Mouse (Mus musculus) heart, embryonic 11.5 days (tissue): ENCODE data around the gene Oit3. TPM values are rescaled to one million over a fixed set of nuclear protein-coding genes. Genes with fewer than 3 reads are reported as not detected.

Experiments used
- ATAC-seq: fragments of 200-750 bp; cut with Nextera tagmentation; replicated peaks from 2 replicates; pipeline ENCODE4 v1.8.0; 2017; ENCODE audit warnings: moderate library complexity; ENCODE audit not compliant: insufficient number of reproducible peaks, low FRiP score, low TSS enrichment
- H3K27ac ChIP-seq: fragments of 300-500 bp; sonication (generic); 2 replicates; pipeline ENCODE4 v1.5.1; 2014; ENCODE audit warnings: mild to moderate bottlenecking, low read depth, low read length
- H3K27me3 ChIP-seq: fragments of 300-500 bp; sonication (generic); 2 replicates; pipeline ENCODE4 v1.6.1; 2014; ENCODE audit warnings: mild to moderate bottlenecking, low read length, mixed read lengths; ENCODE audit not compliant: control insufficient read depth, insufficient read depth
- H3K36me3 ChIP-seq: fragments of 300-500 bp; sonication (generic); 2 replicates; pipeline ENCODE4 v1.6.1; 2014; ENCODE audit warnings: mild to moderate bottlenecking, low read length, moderate library complexity, mixed read lengths; ENCODE audit not compliant: control insufficient read depth, insufficient read depth
- H3K4me1 ChIP-seq: fragments of 300-500 bp; sonication (generic); 2 replicates; pipeline ENCODE4 v1.6.1; 2014; ENCODE audit warnings: low read length; ENCODE audit not compliant: control insufficient read depth, insufficient read depth
- H3K4me2 ChIP-seq: fragments of 300-500 bp; sonication (generic); 2 replicates; pipeline ENCODE4 v1.6.1; 2014; ENCODE audit warnings: mild to moderate bottlenecking, moderate library complexity
- H3K4me3 ChIP-seq: fragments of 300-500 bp; sonication (generic); 2 replicates; pipeline ENCODE4 v1.5.1; 2014; ENCODE audit warnings: low read depth, low read length
- H3K9ac ChIP-seq: fragments of 300-500 bp; sonication (generic); 2 replicates; pipeline ENCODE4 v1.6.1; 2014; ENCODE audit warnings: mild to moderate bottlenecking, low read depth, low read length, moderate library complexity
- H3K9me3 ChIP-seq: fragments of 300-500 bp; sonication (generic); replicated peaks from 2 replicates; pipeline ENCODE4 v1.6.1; 2016; ENCODE audit warnings: low read length; ENCODE audit not compliant: control insufficient read depth
- WGBS: fragments of 180-500 bp; shearing (Covaris S2); extraction: QIAGEN DNeasy Blood & Tissue Kit; methylation state at CpG from one replicate; pipeline ENCODE4 v1.1.7; 2014; ENCODE audit not compliant: insufficient replicate concordance; 5-methylcytosine and 5-hydroxymethylcytosine counted together
- polyA plus RNA-seq: library from polyadenylated mRNA; unstranded; fragments of >200 nt; fragmentation: Nextera tagmentation; extraction: Ambion mirVana; gene quantifications from 2 replicates; pipeline ENCODE4 v1.2.1, GENCODE M21; 2014

The Oit3 gene
- polyA plus RNA-seq, 1 experiment from 2014 or later = 5.1 TPM

DNA sequence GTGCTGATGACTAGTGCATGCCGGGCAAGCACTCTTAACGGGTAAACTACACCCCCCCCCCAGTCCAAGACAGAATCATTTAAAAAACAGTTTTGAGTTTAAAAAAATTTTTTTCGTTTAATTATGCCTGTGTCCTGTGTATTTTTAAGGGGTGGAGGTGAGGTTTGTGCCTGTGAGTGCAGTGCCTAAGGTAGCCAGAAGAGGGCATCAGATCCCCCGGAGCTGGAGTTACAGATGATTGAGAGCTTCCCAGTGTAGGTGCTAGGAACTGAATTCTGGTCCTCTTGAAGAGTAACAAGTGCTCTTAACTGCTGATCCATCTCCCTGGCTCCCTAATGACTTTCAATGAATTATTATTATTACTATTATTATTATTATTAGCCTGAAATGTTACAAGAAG is 62.9 kb downstream of the Oit3 start:
- Histone ChIP-seq H3K4me1 (0 out of 2 replicates have a peak, but pooled peaks cover 5% of the 10 kb centered on the region), H3K27me3 (no peaks in the 10 kb centered on the region), H3K4me3 (no peak overlapping the region), H3K36me3 (no peaks in the 10 kb centered on the region), H3K4me2 (no peak overlapping the region), H3K9me3 (no peaks in the 10 kb centered on the region), H3K27ac (no peak overlapping the region), H3K9ac (no peak overlapping the region)
- WGBS = 90% methylated on average over 4 of the region's 4 CpGs
- ATAC-seq = no peak

DNA sequence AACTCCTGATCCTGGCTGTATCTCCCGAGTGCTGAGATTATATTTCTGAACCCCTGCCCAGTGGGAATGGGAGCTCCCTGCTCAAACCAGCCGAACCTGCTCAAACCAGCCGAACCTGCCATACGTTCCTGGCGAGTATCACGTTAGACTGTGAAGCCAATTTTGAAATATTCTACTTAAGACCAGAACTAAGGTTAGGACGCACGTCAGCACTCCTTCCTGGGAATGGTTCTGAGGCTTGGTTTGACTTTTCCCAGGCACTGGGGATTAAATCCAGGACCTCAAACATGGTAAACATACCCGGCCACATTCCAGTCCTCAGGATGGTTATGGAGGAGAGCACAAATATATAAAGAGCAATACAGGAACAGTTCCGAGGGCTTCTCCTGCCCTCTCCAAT is 63.7 kb downstream of the Oit3 start:
- Histone ChIP-seq H3K36me3 (peaks cover 4% of the 10 kb centered on the region; the same call in 1 of the 2 replicates), H3K4me3 (no peak overlapping the region), H3K4me2 (no peak overlapping the region), H3K9me3 (no peaks in the 10 kb centered on the region), H3K27ac (no peak overlapping the region), H3K9ac (no peak overlapping the region), H3K4me1 (0 out of 2 replicates have a peak, but pooled peaks cover 5% of the 10 kb centered on the region), H3K27me3 (no peaks in the 10 kb centered on the region)
- WGBS = 87% methylated on average over 10 of the region's 10 CpGs
- ATAC-seq = no peak

Other genes with a start within 250 kb of the Oit3 start
- gene Sept10, start 219.9 kb downstream of the Oit3 start, polyA plus RNA-seq = 40.3 and 46.3 TPM in 2 replicates
- 2.0 and 3.1 TPM in 2 replicates for gene Sowahc, start 219.8 kb downstream of the Oit3 start, polyA plus RNA-seq
- 54.8 and 66.1 TPM in 2 replicates for gene P4ha1, start 118.5 kb downstream of the Oit3 start, polyA plus RNA-seq
- gene Gm10273, start 46.1 kb downstream of the Oit3 start, polyA plus RNA-seq = 11.3 and 12.2 TPM in 2 replicates
- 1.5 and 1.8 TPM in 2 replicates for gene Pla2g12b, start 38.1 kb downstream of the Oit3 start, polyA plus RNA-seq
- gene Gm10322, start 174.3 kb upstream of the Oit3 start, polyA plus RNA-seq = not detected in 2 replicates
- 27.4 and 28.5 TPM in 2 replicates for gene Mcu, start 174.9 kb upstream of the Oit3 start, polyA plus RNA-seq